Mouse (Mus musculus) heart, embryonic 15.5 days (tissue): ENCODE results near the gene Myrf. TPM values are rescaled to one million over a fixed set of nuclear protein-coding genes. Genes with fewer than 3 reads are reported as not detected.

Source experiments
- ATAC-seq: fragments of 200-750 bp; cut with Nextera tagmentation; replicated peaks from 2 replicates; pipeline ENCODE4 v1.8.0; 2017; ENCODE audit warnings: low read depth, moderate TSS enrichment; ENCODE audit not compliant: insufficient number of reproducible peaks, insufficient read depth, low FRiP score
- H3K27ac ChIP-seq: fragments of 300-500 bp; sonication (generic); 2 replicates; pipeline ENCODE4 v1.5.1; 2015; ENCODE audit warnings: mild to moderate bottlenecking, inconsistent platforms
- H3K27me3 ChIP-seq: fragments of 300-500 bp; sonication (generic); 2 replicates; pipeline ENCODE4 v1.6.1; 2015; ENCODE audit warnings: inconsistent platforms
- H3K36me3 ChIP-seq: fragments of 300-500 bp; sonication (generic); 2 replicates; pipeline ENCODE4 v1.6.1; 2015; ENCODE audit warnings: mild to moderate bottlenecking, inconsistent platforms
- H3K4me1 ChIP-seq: fragments of 300-500 bp; sonication (generic); replicated peaks from 2 replicates; pipeline ENCODE4 v1.6.1; 2015; ENCODE audit warnings: inconsistent platforms
- H3K4me2 ChIP-seq: fragments of 300-500 bp; sonication (generic); 2 replicates; pipeline ENCODE4 v1.6.1; 2015; ENCODE audit warnings: inconsistent platforms, mild to moderate bottlenecking, moderate library complexity
- H3K4me3 ChIP-seq: fragments of 300-500 bp; sonication (generic); 2 replicates; pipeline ENCODE4 v1.5.1; 2015; ENCODE audit warnings: mild to moderate bottlenecking, inconsistent platforms
- H3K9ac ChIP-seq: fragments of 300-500 bp; sonication (generic); 2 replicates; pipeline ENCODE4 v1.6.1; 2015; ENCODE audit warnings: mild to moderate bottlenecking, inconsistent platforms
- H3K9me3 ChIP-seq: fragments of 300-500 bp; sonication (generic); replicated peaks from 2 replicates; pipeline ENCODE4 v1.6.1; 2016; ENCODE audit warnings: inconsistent platforms
- WGBS: fragments of 180-500 bp; shearing (Covaris S2); methylation state at CpG from one replicate; pipeline ENCODE4 v1.1.7; 2015; ENCODE audit warnings: mixed read lengths; 5-methylcytosine and 5-hydroxymethylcytosine counted together
- polyA plus RNA-seq: library from polyadenylated mRNA; unstranded; fragments of >200 nt; fragmentation: Nextera tagmentation; extraction: Ambion mirVana; gene quantifications from 2 replicates; pipeline ENCODE4 v1.2.1, GENCODE M21; 2015

The Myrf gene
- polyA plus RNA-seq, 1 experiment from 2014 or later, result 4.8 TPM

- H3K27ac ChIP-seq, result no peak overlapping the region
- peaks cover 13% of the 10 kb centered on the region for H3K4me1 ChIP-seq
- H3K9ac ChIP-seq, result no peak overlapping the region
- no peak overlapping the region for H3K4me2 ChIP-seq
- ATAC-seq, result no peak
- H3K4me3 ChIP-seq, result no peak overlapping the region
- H3K36me3 ChIP-seq, result peaks cover 79% of the 10 kb centered on the region
- H3K9me3 ChIP-seq, result no peaks in the 10 kb centered on the region
- no peaks in the 10 kb centered on the region for H3K27me3 ChIP-seq
- 90% methylated on average over 6 of the region's 6 CpGs for WGBS
Observed at GRCm38 (mm10) chr19:10189022-10189421, 51.5 kb downstream of the Myrf start.

- ATAC-seq, result no peak
- no peak overlapping the region for H3K9ac ChIP-seq
- H3K36me3 ChIP-seq, result peaks cover 73% of the 10 kb centered on the region
- no peaks in the 10 kb centered on the region for H3K27me3 ChIP-seq
- H3K4me1 ChIP-seq, result peaks cover 19% of the 10 kb centered on the region
- H3K4me3 ChIP-seq, result no peak overlapping the region
- 81% methylated on average over 10 of the region's 10 CpGs for WGBS
- no peaks in the 10 kb centered on the region for H3K9me3 ChIP-seq
- no peak overlapping the region for H3K27ac ChIP-seq
- no peak overlapping the region for H3K4me2 ChIP-seq
Observed at GRCm38 (mm10) chr19:10188281-10188811, 52.2 kb downstream of the Myrf start.

- Histone ChIP-seq H3K4me3 (no peak overlapping the region), H3K36me3 (peaks cover 57% of the 10 kb centered on the region), H3K9ac (no peak overlapping the region), H3K27me3 (no peaks in the 10 kb centered on the region), H3K9me3 (no peaks in the 10 kb centered on the region), H3K4me2 (no peak overlapping the region), H3K4me1 (peaks cover 27% of the 10 kb centered on the region), H3K27ac (no peak overlapping the region)
- WGBS, result 89% methylated on average over 8 of the region's 8 CpGs
- ATAC-seq, result no peak
Observed at GRCm38 (mm10) chr19:10186569-10186968, 54.0 kb downstream of the Myrf start.

GRCm38 (mm10) chr19:10185876-10186275, 54.7 kb downstream of the Myrf start:
- WGBS, result 89% methylated on average over 3 of the region's 3 CpGs
- Histone ChIP-seq H3K4me2 (no peak overlapping the region), H3K36me3 (peaks cover 53% of the 10 kb centered on the region)

GRCm38 (mm10) chr19:10184096-10184495, 56.5 kb downstream of the Myrf start:
- H3K4me1 ChIP-seq, result peaks cover 29% of the 10 kb centered on the region
- H3K36me3 ChIP-seq, result peaks cover 37% of the 10 kb centered on the region
- peak overlapping the region; percentile 82 for H3K9ac ChIP-seq
- ATAC-seq, result no peak
- peak overlapping the region; percentile 94 for H3K27ac ChIP-seq
- no peaks in the 10 kb centered on the region for H3K9me3 ChIP-seq
- WGBS, result 19% methylated on average over 12 of the region's 12 CpGs
- H3K4me2 ChIP-seq, result peak overlapping the region; percentile 87
- no peaks in the 10 kb centered on the region for H3K27me3 ChIP-seq
- H3K4me3 ChIP-seq, result peak overlapping the region; percentile 97

More at GRCm38 (mm10) chr19:10185876-10186275, 54.7 kb downstream of the Myrf start:
- Histone ChIP-seq H3K4me3 (no peak overlapping the region), H3K27ac (no peak overlapping the region), H3K9ac (no peak overlapping the region), H3K9me3 (no peaks in the 10 kb centered on the region), H3K27me3 (no peaks in the 10 kb centered on the region), H3K4me1 (peaks cover 24% of the 10 kb centered on the region)
- ATAC-seq, result no peak

- Histone ChIP-seq H3K4me3 (peak overlapping the region; percentile 97), H3K27me3 (no peaks in the 10 kb centered on the region), H3K9ac (peak overlapping the region; percentile 82), H3K9me3 (no peaks in the 10 kb centered on the region), H3K27ac (peak overlapping the region; percentile 94), H3K4me1 (peaks cover 29% of the 10 kb centered on the region), H3K4me2 (peak overlapping the region; percentile 87), H3K36me3 (peaks cover 30% of the 10 kb centered on the region; the same call in 1 of the 2 replicates)
- 1% methylated on average over 35 of the region's 35 CpGs for WGBS
- peak; percentile 66 for ATAC-seq
Observed at GRCm38 (mm10) chr19:10183299-10183983, 57.1 kb downstream of the Myrf start.

- ATAC-seq, result peak; percentile 93
- peaks cover 29% of the 10 kb centered on the region for H3K4me1 ChIP-seq
- peak within 1 kb of the TSS; percentile 87 for H3K4me2 ChIP-seq
- peak within 1 kb of the TSS; percentile 94 for H3K27ac ChIP-seq
- H3K9ac ChIP-seq, result peak within 1 kb of the TSS; percentile 82
- H3K27me3 ChIP-seq, result no peaks in the 10 kb centered on the region
- peak within 1 kb of the TSS; percentile 97 for H3K4me3 ChIP-seq
- H3K9me3 ChIP-seq, result no peaks in the 10 kb centered on the region
- WGBS, result under 1% methylated on average over 69 of the region's 70 CpGs
- peaks cover 23% of the 10 kb centered on the region; the same call in 1 of the 2 replicates for H3K36me3 ChIP-seq
Observed at GRCm38 (mm10) chr19:10182670-10183298, 57.8 kb downstream of the Myrf start, which contains the start of gene Fads1. Gene Fads1, plus strand, starts transcription at chr19:10182888.

GRCm38 (mm10) chr19:10182142-10182541, 58.4 kb downstream of the Myrf start:
- H3K27me3 ChIP-seq, result no peaks in the 10 kb centered on the region
- no peaks in the 10 kb centered on the region for H3K9me3 ChIP-seq
- peak overlapping the region; percentile 94 for H3K27ac ChIP-seq
- H3K4me2 ChIP-seq, result peak overlapping the region; percentile 87
- no peak for ATAC-seq
- peak overlapping the region; percentile 50 for H3K9ac ChIP-seq
- 36% methylated on average over 7 of the region's 7 CpGs for WGBS
- H3K36me3 ChIP-seq, result peaks cover 17% of the 10 kb centered on the region; the same call in 1 of the 2 replicates
- peaks cover 32% of the 10 kb centered on the region for H3K4me1 ChIP-seq
- peak overlapping the region; percentile 97 for H3K4me3 ChIP-seq

- no peak overlapping the region for H3K9ac ChIP-seq
- H3K27me3 ChIP-seq, result no peaks in the 10 kb centered on the region
- H3K27ac ChIP-seq, result no peak overlapping the region
- H3K4me1 ChIP-seq, result peaks cover 37% of the 10 kb centered on the region
- H3K4me2 ChIP-seq, result no peak overlapping the region
- peaks cover 9% of the 10 kb centered on the region; the same call in 1 of the 2 replicates for H3K36me3 ChIP-seq
- 81% methylated on average over 7 of the region's 7 CpGs for WGBS
- no peak overlapping the region for H3K4me3 ChIP-seq
- no peaks in the 10 kb centered on the region for H3K9me3 ChIP-seq
- no peak for ATAC-seq
Observed at GRCm38 (mm10) chr19:10181225-10181624, 59.3 kb downstream of the Myrf start.

GRCm38 (mm10) chr19:10176941-10177372, 63.6 kb downstream of the Myrf start:
- Histone ChIP-seq H3K4me2 (peak overlapping the region; percentile 33; the same call in 1 of the 2 replicates), H3K4me3 (no peak overlapping the region)

GRCm38 (mm10) chr19:10176477-10176876, 64.1 kb downstream of the Myrf start:
- Histone ChIP-seq H3K4me3 (no peak overlapping the region), H3K27ac (peak overlapping the region; percentile 42; the same call in 1 of the 2 replicates), H3K27me3 (no peaks in the 10 kb centered on the region), H3K36me3 (no peaks in the 10 kb centered on the region), H3K9ac (no peak overlapping the region), H3K9me3 (no peaks in the 10 kb centered on the region), H3K4me1 (peaks cover 13% of the 10 kb centered on the region), H3K4me2 (no peak overlapping the region; the same call in 1 of the 2 replicates)
- 71% methylated on average over 1 of the region's 1 CpGs for whole genome bisulfite sequencing
- ATAC-seq, result no peak

More at GRCm38 (mm10) chr19:10176941-10177372, 63.6 kb downstream of the Myrf start:
- Histone ChIP-seq H3K9me3 (no peaks in the 10 kb centered on the region), H3K36me3 (no peaks in the 10 kb centered on the region), H3K9ac (no peak overlapping the region), H3K4me1 (peaks cover 15% of the 10 kb centered on the region), H3K27me3 (no peaks in the 10 kb centered on the region), H3K27ac (peak overlapping the region; percentile 42)
- WGBS, result 30% methylated on average over 7 of the region's 7 CpGs
- ATAC-seq, result peak; percentile 70
